Mouse (Mus musculus) olfactory bulb, adult 2 months (tissue): ENCODE results near the gene Calu. TPM values are rescaled to one million over a fixed set of nuclear protein-coding genes. Genes with fewer than 3 reads are reported as not detected.
A peak's percentile ranks its signal among the peaks of the same experiment; 100 is the strongest.
"Not testable (repeated sequence)": the region's sequence is repeated elsewhere in the genome, so short reads cannot be mapped to it uniquely, and the experiment has no call there.

ENCODE experiments used
- H3K27ac ChIP-seq: fragments of 200-500 bp; 2 replicates; pipeline ENCODE4 v1.5.1; 2012; ENCODE audit warnings: low read depth, low read length; ENCODE audit not compliant: insufficient read depth
- H3K4me1 ChIP-seq: fragments of 200-500 bp; 2 replicates; pipeline ENCODE4 v1.6.1; 2012; ENCODE audit warnings: low read length; ENCODE audit not compliant: control insufficient read depth, insufficient read depth
- H3K4me3 ChIP-seq: fragments of 200-500 bp; 2 replicates; pipeline ENCODE4 v1.5.1; 2012; ENCODE audit warnings: mild to moderate bottlenecking, low read depth, low read length, moderate library complexity; ENCODE audit not compliant: insufficient read depth
- CTCF ChIP-seq: fragments of 200-500 bp; IDR thresholded peaks from 2 replicates; pipeline ENCODE4 v1.5.1; 2012; ENCODE audit warnings: low read depth, mild to moderate bottlenecking, low read length, moderate library complexity; ENCODE audit not compliant: insufficient read depth
- POLR2A ChIP-seq: fragments of 200-500 bp; IDR thresholded peaks from 2 replicates; pipeline ENCODE4 v1.6.1; 2012; ENCODE audit warnings: mild to moderate bottlenecking, low read depth, low read length, moderate library complexity; ENCODE audit not compliant: insufficient read depth
- WGBS: fragments of 180-500 bp; shearing (Covaris S2); methylation state at CpG from one replicate; pipeline ENCODE4 v1.1.7; 2018; 5-methylcytosine and 5-hydroxymethylcytosine counted together
- polyA plus RNA-seq: library from polyadenylated mRNA; stranded (reverse); fragments of >200 nt; gene quantifications from 2 replicates; pipeline ENCODE4 v1.2.4, GENCODE M21; 2012; ENCODE audit warnings: low replicate concordance; ENCODE audit not compliant: missing spikeins, insufficient read depth, insufficient read length

The Calu gene
- polyA plus RNA-seq, 1 experiment, result not detected

DNA sequence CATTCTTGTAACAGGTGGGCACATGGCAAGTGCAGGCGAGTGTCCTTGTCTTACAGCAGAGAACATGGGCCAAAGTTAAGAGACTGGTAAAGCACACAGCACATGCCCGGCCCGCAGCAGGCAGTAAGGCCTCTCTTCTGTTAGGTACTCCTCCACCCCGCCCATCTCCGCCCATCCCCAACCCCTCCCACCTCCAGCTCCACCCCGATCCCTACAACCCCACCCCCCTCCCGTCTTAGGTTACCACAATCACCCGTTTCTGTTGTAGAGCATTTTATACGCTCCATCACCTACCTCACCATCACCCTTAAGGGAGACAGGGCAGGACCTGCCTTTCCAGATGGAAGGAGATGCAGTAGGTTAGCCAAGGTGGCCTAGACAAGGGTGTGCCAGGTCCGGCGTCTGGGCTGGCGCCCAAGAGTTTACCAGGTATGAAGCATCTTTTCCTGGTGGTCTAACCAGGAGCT is 40.2 kb downstream of the Calu start, which contains the start of gene Opn1sw:
TSS of gene Opn1sw (minus strand) at position 417 of the 467 bp plus-strand sequence.
- no peak within 1 kb of the TSS for H3K4me3 ChIP-seq
- TF ChIP-seq POLR2A, result no peak
- no peak for TF ChIP-seq CTCF
- 25% methylated on average over 12 of the region's 12 CpGs for WGBS
- H3K27ac ChIP-seq, result no peak within 1 kb of the TSS
- no peaks in the 10 kb centered on the region for H3K4me1 ChIP-seq

DNA sequence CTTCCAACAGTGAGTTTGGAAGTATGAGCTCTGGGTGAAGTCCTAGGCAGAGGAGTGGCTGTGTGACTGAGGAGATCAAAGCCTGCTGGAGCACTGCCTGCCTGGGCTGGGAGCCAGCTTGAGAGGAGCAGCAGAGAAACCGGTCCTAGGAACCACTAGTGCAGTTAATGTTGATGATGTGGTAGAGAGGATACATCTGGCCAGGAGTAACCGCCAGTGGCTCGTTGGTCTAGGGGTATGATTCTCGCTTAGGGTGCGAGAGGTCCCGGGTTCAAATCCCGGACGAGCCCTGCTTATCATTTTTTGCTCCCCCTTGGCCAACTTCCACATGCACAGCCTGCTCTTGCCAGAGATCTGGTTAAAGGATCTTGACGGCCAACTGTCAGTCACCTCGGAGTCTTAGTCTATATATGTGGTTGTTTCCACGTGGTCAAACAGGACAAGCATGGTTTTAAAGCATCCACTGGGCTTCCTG is 40.8 kb downstream of the Calu start:
- no peaks in the 10 kb centered on the region for H3K4me1 ChIP-seq
- H3K27ac ChIP-seq, result no peak overlapping the region
- H3K4me3 ChIP-seq, result no peak overlapping the region
- TF ChIP-seq POLR2A, result no peak
- no peak for TF ChIP-seq CTCF
- WGBS, result 17% methylated on average over 11 of the region's 11 CpGs

DNA sequence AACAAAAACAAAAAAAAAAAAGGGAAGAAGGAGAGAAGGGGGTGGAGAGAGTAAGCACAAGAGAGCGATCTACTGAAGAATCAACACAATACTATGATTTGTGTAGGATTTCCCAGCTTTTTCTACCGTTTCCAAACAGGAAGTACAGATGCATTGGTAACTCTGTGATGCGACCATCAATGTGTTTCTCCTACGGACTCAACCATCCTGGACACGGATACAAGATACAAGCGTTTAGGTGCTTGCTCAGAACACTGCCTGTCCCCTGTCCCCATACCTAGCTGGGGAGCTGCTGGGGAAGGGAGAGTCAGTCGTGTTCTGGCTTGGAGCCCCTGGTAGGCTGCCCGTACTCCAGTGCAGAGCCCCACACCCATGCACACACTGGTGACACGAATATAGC is 41.6 kb downstream of the Calu start:
- no peak overlapping the region for H3K4me3 ChIP-seq
- WGBS, result 58% methylated on average over 9 of the region's 9 CpGs
- H3K4me1 ChIP-seq, result no peaks in the 10 kb centered on the region
- no peak for TF ChIP-seq POLR2A
- TF ChIP-seq CTCF, result no peak
- no peak overlapping the region for H3K27ac ChIP-seq

DNA sequence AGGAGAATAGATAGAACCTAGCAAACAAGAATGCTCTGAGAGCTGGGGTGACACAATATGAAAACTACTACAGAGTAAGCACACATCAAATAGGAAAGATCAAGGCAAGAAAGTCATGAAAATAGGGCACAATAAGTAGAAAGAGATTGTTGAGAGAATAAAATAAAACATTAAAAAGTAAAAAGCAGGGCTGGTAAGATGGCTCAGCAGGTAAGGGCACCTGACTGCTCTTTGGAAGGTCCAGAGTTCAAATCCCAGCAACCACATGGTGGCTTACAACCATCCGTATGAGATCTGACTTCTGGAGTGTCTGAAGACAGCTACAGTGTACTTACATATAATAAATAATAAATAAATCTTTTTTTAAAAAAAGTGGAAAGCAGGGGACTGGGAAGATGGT is 42.6 kb downstream of the Calu start:
- 94% methylated on average over 1 of the region's 1 CpGs for WGBS
- not testable (repeated sequence) for H3K27ac ChIP-seq, H3K4me3 ChIP-seq, H3K4me1 ChIP-seq

DNA sequence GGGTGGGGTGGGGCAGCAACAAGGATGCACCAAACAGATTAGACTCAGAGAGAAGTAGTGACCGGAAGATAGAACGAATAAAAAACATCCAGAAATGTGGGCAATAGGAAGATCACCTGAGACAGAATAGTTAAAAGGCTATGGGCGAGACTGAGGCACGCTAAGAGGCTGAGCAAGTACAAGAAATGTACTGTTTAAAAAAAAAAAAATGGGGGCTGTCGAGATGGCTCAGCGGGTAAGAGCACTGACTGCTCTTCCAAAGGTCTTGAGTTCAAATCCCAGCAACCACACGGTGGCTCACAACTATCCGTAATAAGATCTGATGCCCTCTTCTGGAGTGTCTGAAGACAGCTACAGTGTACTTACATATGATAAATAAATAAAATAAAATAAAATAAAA is 43.4 kb downstream of the Calu start:
- not testable (repeated sequence) for H3K4me3 ChIP-seq, H3K4me1 ChIP-seq, H3K27ac ChIP-seq
- whole genome bisulfite sequencing, result 75% methylated on average over 8 of the region's 8 CpGs

DNA sequence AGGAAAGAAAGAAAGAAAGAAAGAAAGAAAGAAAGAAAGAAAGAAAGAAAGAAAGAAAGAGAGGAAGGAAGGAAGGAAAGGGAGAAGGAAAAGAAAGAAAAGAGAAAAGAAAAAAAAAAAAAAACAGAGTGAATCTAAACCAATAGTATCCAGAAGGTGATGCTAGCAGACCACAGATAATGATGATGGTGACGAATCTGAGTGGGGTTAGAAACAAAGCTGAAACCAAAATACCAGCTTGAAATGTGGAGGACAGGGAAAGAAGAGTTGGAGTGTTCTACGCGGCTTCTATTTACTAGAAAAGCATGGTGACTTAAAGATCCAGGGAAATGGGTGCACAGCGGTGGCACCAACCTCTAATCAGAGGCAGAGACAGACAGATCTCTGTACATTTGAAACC is 43.9 kb downstream of the Calu start:
- TF ChIP-seq POLR2A (no peak), CTCF (no peak)
- Histone ChIP-seq H3K4me3 (no peak overlapping the region), H3K4me1 (peaks cover 4% of the 10 kb centered on the region; the same call in 1 of the 2 replicates), H3K27ac (no peak overlapping the region)
- WGBS, result 50% methylated on average over 4 of the region's 4 CpGs

DNA sequence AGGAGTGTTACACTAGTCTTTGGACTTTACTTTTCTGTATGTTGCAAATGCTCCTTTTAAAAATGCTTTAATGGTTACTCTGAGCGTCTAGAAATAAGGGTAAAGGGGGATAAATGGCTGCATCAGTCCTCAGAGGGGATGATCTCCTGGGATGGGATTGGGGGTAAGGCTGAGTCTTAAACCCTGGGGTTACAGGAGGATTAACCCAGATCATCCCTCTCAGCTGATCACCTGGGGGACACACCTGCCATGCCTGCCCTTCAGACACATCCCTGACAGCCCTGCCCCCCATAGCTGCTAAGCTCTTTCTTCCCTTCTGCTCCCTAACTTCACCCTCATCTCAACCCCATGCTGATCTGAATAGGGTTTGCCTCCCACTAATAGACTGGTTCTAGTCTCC is 46.4 kb downstream of the Calu start:
- TF ChIP-seq CTCF, result no peak
- TF ChIP-seq POLR2A, result no peak
- peaks cover 12% of the 10 kb centered on the region for H3K4me1 ChIP-seq
- WGBS, result 87% methylated on average over 1 of the region's 1 CpGs

DNA sequence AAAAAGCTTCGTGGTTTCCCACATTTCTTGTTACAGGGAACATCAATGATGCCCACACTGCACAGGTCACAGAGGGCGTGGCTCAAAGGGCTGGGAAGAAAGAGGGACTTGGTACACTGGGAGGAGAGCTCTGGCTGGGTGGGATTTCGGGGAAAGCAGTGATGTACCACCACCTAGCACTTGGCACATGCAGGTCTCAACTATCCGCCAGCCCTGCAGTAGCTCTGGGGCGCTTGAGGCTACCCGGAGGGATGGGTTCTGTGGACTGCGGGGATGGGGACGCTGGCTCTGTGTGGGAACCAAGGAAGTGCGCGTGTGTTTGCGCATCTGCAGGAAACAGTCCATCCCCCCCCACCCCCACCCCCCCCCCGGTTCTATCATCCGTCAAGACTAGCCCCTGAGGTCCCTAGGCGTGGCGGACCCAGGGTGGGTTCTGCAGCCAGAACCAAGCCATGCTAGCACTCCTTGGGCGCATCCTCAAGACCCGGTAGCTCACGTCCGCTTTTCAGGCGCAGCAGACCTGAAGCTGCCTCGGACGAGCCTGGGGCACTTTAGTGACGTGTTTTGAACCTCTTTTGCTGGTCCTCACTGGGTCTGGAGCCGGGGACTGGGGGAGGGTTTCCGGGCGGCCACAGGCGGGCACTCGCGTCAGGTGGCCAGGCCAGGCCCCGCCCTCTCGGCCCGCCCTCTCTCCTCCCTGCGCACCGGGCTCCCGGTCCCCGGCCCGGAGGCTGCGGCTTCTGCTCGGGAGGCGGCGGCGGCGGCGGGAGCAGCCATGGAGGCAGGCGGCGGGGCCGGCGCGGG is 48.2 kb downstream of the Calu start, which contains the start of gene Ccdc136:
TSS of gene Ccdc136 (plus strand) at position 400 of the 804 bp plus-strand sequence.
- peak within 1 kb of the TSS; percentile 90 for H3K4me3 ChIP-seq
- TF ChIP-seq CTCF (no peak), POLR2A (no peak)
- 1% methylated on average over 49 of the region's 49 CpGs for WGBS
- no peak within 1 kb of the TSS for H3K27ac ChIP-seq
- H3K4me1 ChIP-seq, result peaks cover 12% of the 10 kb centered on the region

More for the DNA sequence above, 46.4 kb downstream of the Calu start:
- Histone ChIP-seq H3K27ac (no peak overlapping the region), H3K4me3 (no peak overlapping the region)

DNA sequence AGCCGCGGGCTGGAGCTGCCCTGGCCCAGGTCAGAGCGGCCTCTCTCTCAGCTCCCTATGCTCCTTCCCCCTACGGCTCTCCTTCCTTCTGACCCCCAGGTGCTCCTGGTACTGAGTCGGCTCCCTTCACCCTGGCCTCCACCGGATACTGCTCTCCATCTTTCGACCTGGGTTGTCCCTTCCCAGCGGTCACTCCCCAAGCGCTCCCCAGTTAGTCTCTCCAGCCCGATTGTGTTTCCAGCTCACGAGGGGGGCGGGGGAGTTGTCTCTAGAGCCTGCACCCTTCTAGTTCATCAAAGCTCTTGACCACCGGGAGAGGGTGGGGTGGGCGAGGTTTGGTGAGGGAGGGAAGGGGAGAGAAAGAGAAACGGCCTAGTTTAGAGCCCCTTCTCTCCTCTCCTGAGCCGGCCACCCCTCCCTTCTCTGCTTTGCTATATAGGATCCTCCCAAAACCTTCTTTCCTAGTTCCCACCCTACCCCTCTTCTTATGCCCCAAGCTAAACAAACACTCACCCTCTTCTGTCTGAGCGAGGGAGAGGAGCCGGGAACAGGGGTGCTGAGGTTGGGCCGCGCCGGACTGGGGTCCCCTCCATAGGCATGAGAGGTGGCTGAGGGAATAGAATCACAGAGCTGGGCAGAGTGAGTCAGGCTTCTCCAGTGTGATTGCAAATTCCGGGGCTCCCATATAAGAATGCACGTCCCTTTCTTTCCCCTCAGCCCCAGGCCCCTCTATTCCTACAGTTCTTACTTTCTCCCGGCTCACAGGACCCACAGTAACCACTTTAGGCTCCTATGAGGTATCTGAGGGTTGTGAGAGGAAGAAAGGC is 49.1 kb downstream of the Calu start:
- Histone ChIP-seq H3K27ac (no peak overlapping the region), H3K4me3 (peak overlapping the region; percentile 90), H3K4me1 (peaks cover 12% of the 10 kb centered on the region)
- no peak for TF ChIP-seq CTCF
- no peak for TF ChIP-seq POLR2A
- WGBS, result 7% methylated on average over 24 of the region's 24 CpGs
